Mouse (Mus musculus) cortical plate, adult 2 months (tissue): ENCODE results near the gene Ssr2. TPM values are rescaled to one million over a fixed set of nuclear protein-coding genes. Genes with fewer than 3 reads are reported as not detected.
A peak's percentile ranks its signal among the peaks of the same experiment; 100 is the strongest.

Experiments
- H3K27ac ChIP-seq: fragments of 200-500 bp; 2 replicates; pipeline ENCODE4 v1.5.1; 2012; ENCODE audit warnings: low read length, control low read depth, inconsistent platforms; ENCODE audit not compliant: insufficient read depth
- H3K4me1 ChIP-seq: fragments of 200-500 bp; 2 replicates; pipeline ENCODE4 v1.6.1; 2011; ENCODE audit warnings: low read length; ENCODE audit not compliant: control insufficient read depth, insufficient read depth
- H3K4me3 ChIP-seq: fragments of 200-500 bp; 2 replicates; pipeline ENCODE4 v1.5.1; 2011; ENCODE audit warnings: mild to moderate bottlenecking, low read length, control low read depth; ENCODE audit not compliant: insufficient read depth
- CTCF ChIP-seq: fragments of 200-500 bp; IDR thresholded peaks from 2 replicates; pipeline ENCODE4 v1.5.1; 2011; ENCODE audit warnings: mild to moderate bottlenecking, control low read depth, low read length; ENCODE audit not compliant: insufficient read depth; ENCODE audit errors: extremely low read depth
- POLR2A ChIP-seq: fragments of 200-500 bp; IDR thresholded peaks from 2 replicates; pipeline ENCODE4 v1.6.1; 2011; ENCODE audit warnings: mild to moderate bottlenecking, low read length, control low read depth; ENCODE audit not compliant: insufficient read depth; ENCODE audit errors: extremely low read depth
- polyA plus RNA-seq: library from polyadenylated mRNA; depleted of rRNA; stranded (reverse); fragments of >200 nt; gene quantifications from 2 replicates; pipeline ENCODE4 v1.2.3, GENCODE M21; 2012

Ssr2 gene
- polyA plus RNA-seq, 1 experiment: 126 TPM

DNA sequence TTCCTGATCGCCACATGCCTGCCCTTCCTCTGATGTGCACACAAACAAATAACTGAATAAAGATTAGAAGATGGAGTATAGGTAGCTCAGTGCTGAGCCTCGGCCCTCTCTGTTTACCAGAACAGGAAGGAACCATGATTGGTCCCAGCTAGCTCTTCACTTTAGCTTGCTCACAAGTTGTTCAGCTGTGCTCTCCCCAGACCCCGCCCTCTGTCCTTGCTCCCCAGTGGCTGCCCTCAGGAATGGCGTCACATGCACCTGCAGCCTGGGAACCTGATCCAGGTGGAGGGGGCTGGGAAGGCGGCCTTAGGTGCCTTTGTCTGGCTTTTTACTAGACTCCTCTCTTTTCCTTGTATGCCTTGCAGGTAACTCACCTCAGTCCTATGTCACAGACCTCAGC is 39.4 kb downstream of the Ssr2 start:
- Histone ChIP-seq H3K4me1 (peaks cover 2% of the 10 kb centered on the region), H3K27ac (no peak overlapping the region), H3K4me3 (no peak overlapping the region)
- TF ChIP-seq POLR2A (no peak), CTCF (no peak)

DNA sequence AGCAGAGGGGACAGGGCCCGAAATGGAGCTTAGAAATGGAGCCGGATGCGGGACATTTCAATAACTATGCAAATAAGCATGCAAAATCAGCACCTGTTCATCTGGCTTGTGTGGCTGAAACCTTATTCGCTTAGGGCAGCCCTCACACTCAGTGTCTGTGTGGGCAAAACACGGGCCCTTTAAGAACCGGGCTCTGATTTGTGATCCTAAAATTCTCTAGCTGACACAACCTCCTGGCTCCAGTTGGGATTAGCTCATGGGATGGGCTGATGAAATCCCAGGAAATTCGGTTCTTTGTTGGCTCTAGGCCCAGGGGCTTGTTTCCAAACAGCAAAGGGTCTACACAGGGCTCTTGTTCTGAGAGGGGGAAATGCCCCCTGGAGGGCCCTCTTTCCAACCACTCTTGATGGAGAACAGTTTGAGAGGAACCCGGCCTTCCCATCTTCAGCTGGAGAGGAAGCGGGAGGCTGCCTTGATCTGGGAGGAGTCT is 40.3 kb downstream of the Ssr2 start:
- peak overlapping the region; percentile 21; the same call in 1 of the 2 replicates for H3K4me3 ChIP-seq
- TF ChIP-seq POLR2A (no peak), CTCF (no peak)
- H3K27ac ChIP-seq: peak overlapping the region; percentile 39; the same call in 1 of the 2 replicates
- H3K4me1 ChIP-seq: peaks cover 2% of the 10 kb centered on the region

DNA sequence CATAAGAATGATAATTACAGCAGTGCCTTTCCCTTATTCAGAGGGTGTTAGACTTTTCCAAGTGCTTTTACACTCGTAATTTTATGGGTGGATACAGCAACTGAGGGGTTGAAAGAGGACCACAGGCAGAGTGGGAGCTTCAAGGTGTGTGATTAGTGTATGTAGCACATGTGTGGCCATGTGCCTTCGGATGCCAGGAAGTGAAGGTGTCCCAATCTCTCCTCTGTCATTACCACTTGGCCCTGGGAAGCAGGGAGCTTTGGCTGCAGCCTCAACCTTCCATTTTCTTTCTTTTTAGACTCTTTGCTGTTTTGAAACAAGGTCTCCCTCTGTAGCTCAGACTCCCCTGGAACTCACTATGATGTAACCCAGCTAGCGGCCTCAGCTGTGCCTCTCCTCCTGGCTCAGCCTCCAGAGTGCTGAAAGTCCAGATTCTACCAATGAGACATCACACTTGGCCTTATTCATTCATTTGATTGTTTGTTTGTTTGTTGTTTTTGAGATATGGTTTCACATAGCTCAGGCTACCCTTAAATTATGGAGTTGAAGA is 41.4 kb downstream of the Ssr2 start:
- Histone ChIP-seq H3K27ac (peak overlapping the region; percentile 65; the same call in 1 of the 2 replicates), H3K4me1 (peaks cover 2% of the 10 kb centered on the region), H3K4me3 (0 out of 2 replicates have a peak overlapping the region, but pooled peaks have one; percentile 21)
- TF ChIP-seq POLR2A (no peak), CTCF (no peak)

DNA sequence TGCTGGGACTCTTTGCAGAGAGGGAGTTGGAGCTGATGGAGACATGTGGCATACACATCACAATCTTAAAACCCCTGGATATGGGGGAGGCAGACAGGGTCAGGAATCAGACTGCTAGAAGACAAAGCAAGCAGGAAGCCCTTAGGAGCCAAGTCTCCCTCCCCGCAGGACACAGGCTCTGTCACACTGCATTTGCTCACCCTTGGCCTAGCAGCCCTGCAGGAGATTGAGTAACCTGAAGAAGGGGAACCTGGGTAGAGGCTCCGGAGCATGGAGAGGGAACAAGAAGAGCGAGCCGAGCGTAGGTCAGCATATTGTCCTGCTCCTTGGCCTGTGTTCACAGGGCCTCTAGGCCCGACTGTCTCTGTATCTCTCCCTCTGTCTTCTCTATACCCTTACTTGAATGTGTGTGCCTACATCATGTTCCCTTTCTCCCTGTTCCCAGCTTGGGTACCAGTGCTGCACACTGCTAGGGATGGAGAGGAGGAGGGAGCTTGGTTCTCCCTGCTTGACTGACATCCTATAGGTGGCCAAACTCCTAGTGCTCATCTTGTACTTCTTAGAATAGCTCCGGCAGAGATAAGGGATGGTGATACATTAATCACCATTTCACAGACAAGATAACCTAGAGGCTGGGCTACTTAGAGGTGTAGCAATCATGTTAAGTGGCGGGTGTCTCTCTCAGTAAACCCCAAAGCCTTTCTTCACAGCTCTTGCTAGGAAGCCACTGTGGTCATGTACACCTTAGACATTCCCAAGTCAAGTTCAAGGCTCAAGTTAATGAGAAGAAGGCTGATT is 42.6 kb downstream of the Ssr2 start:
- Histone ChIP-seq H3K27ac (no peak overlapping the region), H3K4me3 (no peak overlapping the region), H3K4me1 (peaks cover 2% of the 10 kb centered on the region)
- no peak for TF ChIP-seq CTCF
- TF ChIP-seq POLR2A: no peak

DNA sequence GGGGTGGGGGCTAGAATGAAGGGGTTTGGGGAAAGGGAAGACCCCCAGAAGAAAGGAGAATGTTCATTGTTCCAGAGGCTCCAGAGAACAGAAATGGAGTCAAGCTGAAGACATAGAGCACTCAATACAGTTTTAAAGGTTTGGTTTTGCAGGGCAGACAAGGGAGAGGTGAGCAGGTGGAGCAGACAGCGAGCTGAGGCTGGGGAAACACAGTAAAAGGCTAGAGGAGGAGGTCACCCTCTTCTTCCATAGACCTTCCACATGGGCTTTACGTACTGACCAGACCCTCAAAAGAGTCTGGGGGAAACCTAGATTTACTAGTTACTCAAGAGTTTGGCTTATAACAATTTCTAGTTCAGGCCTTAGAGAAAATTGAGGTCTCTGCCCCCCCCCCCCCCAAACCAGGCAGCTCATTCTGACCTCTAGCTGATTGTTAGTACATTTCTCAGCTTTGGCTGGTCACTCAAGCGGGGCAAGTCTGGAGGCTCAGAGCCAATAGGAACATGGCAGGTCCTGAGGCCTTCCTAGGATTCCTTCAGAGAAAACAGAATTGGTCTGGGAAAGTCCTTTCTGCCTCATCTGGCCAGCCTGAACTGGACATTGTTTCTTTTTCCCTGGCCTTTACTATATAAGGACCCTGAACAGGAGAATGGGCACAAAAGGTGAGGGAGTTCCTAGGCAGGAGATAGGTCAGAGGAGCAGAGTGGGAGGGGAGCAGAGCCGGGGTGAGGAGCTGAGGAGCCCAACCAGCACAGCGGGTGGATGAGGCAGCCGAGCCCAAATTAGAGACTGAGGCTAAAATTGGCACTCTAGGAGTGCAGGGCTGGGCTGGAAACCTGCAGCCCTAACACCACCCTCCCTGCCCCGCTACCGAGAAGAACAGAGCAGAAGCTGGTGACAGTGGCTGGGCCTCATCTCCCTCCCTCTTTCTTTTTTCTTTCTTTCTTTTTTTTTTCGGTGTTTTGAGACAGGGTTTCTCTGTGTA is 43.7 kb downstream of the Ssr2 start:
- no peak overlapping the region for H3K4me3 ChIP-seq
- TF ChIP-seq CTCF: no peak
- no peak for TF ChIP-seq POLR2A
- H3K27ac ChIP-seq: 0 out of 2 replicates have a peak overlapping the region, but pooled peaks have one; percentile 17
- H3K4me1 ChIP-seq: peaks cover 8% of the 10 kb centered on the region

DNA sequence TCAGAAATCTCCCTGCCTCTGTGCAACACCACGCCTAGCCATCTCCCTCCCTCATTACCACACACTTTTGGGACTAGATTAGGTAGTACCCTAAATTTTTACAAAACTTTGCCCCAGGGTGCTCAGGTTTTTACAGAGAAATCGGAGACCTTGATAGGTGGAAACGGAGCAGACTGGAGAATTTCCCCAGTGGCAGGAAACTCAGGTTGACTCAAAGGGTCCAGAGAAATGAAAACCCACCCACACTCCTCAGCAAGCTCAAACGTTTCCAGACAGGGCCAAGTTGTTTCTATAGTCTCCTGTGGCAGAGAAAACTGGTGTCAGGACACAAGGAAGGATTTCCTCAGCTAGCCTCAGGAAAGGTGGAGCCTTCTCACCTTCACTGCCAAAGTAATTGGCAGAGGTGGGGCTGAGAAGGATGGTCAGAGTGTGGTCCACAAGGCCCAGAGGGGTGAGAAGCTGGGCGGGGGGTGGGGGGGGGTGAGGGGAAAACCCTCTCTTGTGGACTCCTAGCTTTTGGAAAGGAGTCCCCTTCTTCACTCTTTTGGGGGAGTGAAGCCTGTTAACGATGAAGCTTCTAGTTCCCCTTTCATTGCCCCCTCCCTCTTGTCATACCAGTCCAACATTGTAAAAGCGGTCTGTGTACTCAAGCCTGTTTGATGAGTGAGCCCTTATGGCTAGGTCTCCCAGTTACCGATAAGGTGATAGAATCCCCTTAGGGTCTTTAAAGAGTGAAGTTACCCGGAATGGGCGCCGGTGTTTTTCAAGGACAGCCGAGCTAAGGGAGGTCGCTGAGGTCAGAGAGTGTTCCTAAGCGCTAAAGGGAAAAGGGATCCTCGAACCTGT is 44.7 kb downstream of the Ssr2 start:
- TF ChIP-seq CTCF (no peak), POLR2A (no peak)
- H3K4me3 ChIP-seq: peak overlapping the region; percentile 74
- H3K27ac ChIP-seq: peak overlapping the region; percentile 95
- peaks cover 13% of the 10 kb centered on the region for H3K4me1 ChIP-seq

DNA sequence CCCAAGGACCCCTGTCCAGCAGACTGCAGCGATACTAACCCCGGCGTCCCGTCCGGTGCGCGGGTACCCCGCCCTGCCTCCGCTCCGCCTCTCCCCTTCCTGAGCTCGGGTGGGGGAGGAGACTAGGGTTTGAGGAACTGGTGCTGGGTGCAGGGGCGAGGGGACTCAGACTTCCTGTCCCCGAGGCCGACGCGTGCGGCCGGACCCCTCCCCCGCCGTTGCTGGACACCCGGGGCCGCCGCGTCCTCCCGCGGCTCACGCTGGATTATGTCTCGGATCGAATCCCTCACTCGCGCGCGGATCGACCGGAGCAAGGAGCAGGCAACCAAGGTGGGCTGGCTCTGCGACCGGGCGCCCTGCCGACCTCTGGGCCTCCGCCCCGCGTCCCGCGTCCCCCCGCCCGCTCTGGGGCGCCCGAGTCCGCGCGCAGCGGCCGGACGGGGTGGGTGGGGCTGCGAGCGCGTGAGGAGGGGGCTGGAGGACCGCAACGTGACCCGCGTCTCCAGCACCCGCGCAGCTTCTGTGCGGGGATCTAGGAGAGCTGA is 45.4 kb downstream of the Ssr2 start:
- Histone ChIP-seq H3K27ac (peak overlapping the region; percentile 95), H3K4me1 (peaks cover 17% of the 10 kb centered on the region), H3K4me3 (peak overlapping the region; percentile 74)
- TF ChIP-seq CTCF: no peak
- peak; percentile 48; the same call in 1 of the 2 replicates for TF ChIP-seq POLR2A

DNA sequence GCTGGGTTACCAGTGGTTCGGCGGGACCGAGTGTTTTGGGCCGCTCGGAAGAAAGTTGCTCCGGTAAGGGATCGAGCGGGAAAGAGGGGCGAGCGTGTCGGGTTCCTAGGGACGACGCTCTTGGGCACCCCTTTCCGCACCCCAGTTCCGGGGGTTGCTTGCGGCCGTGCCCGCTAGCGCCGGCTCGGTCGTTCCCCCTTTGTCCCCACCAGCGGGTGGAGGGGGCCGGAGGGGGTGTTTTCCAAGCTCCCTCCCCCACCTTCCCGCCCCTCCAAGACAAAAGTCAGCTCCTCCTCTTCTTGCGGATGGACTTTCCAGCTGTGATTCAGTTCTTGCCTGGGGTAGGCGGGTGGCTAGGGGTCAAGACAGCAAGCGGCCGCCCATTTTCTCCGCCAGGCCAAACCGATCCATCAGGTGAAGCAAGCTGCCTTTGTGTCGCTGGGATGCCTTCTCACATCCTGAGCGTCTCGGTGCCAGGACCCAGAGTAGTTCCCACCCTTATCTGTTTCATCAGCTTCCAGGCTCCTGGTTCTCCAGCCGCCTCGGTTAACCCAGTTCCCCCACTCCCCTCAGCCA is 45.9 kb downstream of the Ssr2 start:
- peaks cover 19% of the 10 kb centered on the region for H3K4me1 ChIP-seq
- peak overlapping the region; percentile 95 for H3K27ac ChIP-seq
- H3K4me3 ChIP-seq: peak overlapping the region; percentile 74

More for the DNA sequence above, 45.9 kb downstream of the Ssr2 start:
- TF ChIP-seq POLR2A: no peak
- TF ChIP-seq CTCF: no peak
